Mouse (Mus musculus) lung, postnatal 0 days (tissue): Measurements from ENCODE around the gene 1110017D15Rik.

Experiments
- CTCF ChIP-seq: IDR thresholded peaks from 2 replicates; pipeline ENCODE4 v1.5.1; 2016; ENCODE audit warnings: antibody characterized with exemption, mild to moderate bottlenecking
- EP300 ChIP-seq: IDR thresholded peaks from 2 replicates; pipeline ENCODE4 v1.6.1; 2016; ENCODE audit warnings: antibody characterized with exemption, mild to moderate bottlenecking, control low read depth

DNA sequence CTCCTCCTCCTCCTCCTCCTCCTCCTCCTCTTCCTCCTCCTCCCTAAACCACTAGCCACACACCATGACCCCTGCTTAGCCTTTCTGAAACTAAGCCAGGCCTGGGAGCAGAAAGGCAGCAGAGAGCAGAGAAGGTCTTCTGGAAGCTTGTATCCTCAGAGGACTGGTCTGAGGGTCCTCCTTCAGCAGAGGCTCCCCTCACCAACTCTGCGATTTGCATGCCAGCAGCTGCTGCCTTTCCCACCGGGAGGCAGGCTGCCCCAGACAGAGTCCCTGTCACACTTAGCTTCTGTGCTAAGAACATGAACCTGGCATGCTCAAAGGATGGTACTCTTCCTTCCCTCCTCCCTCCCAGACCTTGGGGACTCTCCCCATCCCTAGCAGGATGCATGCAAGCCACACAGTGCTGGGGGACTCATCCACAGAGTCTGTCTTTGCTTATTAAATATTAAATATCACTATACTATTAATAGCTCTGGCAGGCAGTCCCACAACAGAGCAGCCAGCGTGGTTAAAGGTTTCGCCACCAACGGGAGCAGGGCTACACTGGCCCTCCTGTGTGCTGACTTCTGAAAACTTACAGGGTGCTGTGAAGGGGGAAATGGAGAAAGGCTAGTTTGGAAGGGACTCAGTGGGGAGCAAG lies 39.3 kb upstream of the 1110017D15Rik start:
- TF ChIP-seq CTCF (no peak), EP300 (no peak)
